Mouse (Mus musculus): ENCODE measurements around the gene Scfd1. TPM values are rescaled to one million over a fixed set of nuclear protein-coding genes. Genes with fewer than 3 reads are reported as not detected.

Gene Scfd1
- total and polyA plus RNA-seq, 2 experiments from 2014 or later = 59.6 to 67.5 TPM

DNA sequence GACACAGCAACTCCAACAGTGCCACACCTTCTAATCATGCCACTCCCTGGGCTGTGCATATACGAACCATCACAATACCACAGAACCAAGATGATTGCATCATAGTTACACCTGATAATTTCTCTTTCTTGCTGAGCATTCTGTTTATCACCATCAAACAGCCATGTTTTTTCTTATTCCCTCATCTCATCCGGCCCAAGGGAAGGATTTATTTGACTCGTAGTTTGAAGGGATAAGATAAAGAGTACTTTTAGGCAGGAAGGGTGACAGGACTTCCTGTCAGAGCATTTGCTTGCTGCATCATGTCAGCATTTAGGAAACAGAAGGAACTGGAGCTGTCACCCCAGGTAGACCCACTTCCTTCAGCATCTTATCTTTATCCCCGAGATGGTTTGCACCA lies 34.1 kb downstream of the Scfd1 start:
- Histone ChIP-seq H3K4me2 (ENCODE audit: low read depth) (no peak overlapping the region), H3K9me3 (ENCODE audit: low read length) (no peaks in the 10 kb centered on the region), H3K4me3 (ENCODE audit: low read depth, low read length) (no peak overlapping the region), H3K9ac (no peak overlapping the region), H3K27ac (ENCODE audit: low read depth, low read length) (no peak overlapping the region), H3K36me3 (ENCODE audit: insufficient read depth) (peaks cover 21% of the 10 kb centered on the region), H3K4me1 (ENCODE audit: insufficient read depth) (no peaks in the 10 kb centered on the region), H3K27me3 (ENCODE audit: insufficient read depth, low read length) (no peaks in the 10 kb centered on the region)
- DNase-seq (no peak), ATAC-seq (no peak)
- 93% methylated on average over 4 of the region's 4 CpGs for WGBS
- TF ChIP-seq CTCF (IDR thresholded peaks at IDR 0.05; ENCODE audit: low read depth) = no peak

DNA sequence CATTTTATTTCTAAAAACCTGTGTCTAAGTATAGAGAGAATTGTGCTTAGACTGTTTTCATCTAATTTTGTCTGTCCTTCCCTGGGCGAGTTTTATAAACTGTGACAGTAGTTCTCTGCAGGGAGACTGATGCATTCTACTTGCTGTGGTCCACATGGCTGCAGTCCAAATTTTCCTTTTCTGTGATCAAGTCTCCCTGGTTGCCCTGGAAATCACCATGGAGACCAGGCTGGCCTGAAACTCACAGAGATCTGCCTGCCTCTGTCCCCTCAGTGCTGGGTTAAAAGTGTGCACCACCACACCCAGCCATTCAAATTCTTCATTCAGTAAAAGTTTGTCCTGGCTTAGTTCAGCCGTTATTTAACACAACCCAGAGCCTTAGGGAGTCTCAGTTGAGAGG lies 60.2 kb downstream of the Scfd1 start:
- no peak overlapping the region for H3K9ac ChIP-seq
- no peak overlapping the region for H3K4me2 ChIP-seq (ENCODE audit: low read depth)
- no peaks in the 10 kb centered on the region for H3K4me1 ChIP-seq (ENCODE audit: insufficient read depth)
- no peaks in the 10 kb centered on the region for H3K9me3 ChIP-seq (ENCODE audit: low read length)
- no peak overlapping the region for H3K27ac ChIP-seq (ENCODE audit: low read depth, low read length)
- ATAC-seq = no peak
- H3K27me3 ChIP-seq (ENCODE audit: insufficient read depth, low read length) = no peaks in the 10 kb centered on the region
- no peak for DNase-seq
- no peak for TF ChIP-seq CTCF (IDR thresholded peaks at IDR 0.05; ENCODE audit: low read depth)
- H3K36me3 ChIP-seq (ENCODE audit: insufficient read depth) = peaks cover 28% of the 10 kb centered on the region
- no peak overlapping the region for H3K4me3 ChIP-seq (ENCODE audit: low read depth, low read length)
- WGBS = 86% methylated on average over 2 of the region's 2 CpGs

DNA sequence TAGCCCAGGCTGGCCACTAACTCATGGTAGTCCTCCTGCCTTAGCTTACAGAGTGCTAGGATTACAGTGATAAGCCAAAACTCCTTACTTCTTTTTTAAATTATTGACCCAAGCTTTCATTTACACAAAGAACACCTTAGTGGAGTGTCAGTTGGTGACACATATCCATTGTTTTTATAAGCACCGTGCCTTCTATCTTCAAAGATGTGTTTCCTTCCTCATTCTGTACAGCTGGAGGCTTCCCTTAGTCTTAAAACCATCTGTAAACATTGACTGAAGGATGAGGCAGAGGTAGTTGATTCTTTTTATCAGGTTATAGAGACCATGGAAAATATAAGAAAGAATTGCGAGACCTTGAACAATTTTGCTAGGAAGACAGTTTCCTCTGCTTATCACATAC lies 61.0 kb downstream of the Scfd1 start:
- no peaks in the 10 kb centered on the region for H3K4me1 ChIP-seq (ENCODE audit: insufficient read depth)
- no peak overlapping the region for H3K4me3 ChIP-seq (ENCODE audit: low read depth, low read length)
- TF ChIP-seq CTCF (IDR thresholded peaks at IDR 0.05; ENCODE audit: low read depth) = no peak
- DNase-seq (no peak), ATAC-seq (no peak)
- H3K4me2 ChIP-seq (ENCODE audit: low read depth) = no peak overlapping the region
- 93% methylated on average over 2 of the region's 2 CpGs for WGBS
- H3K9me3 ChIP-seq (ENCODE audit: low read length) = no peaks in the 10 kb centered on the region
- no peak overlapping the region for H3K27ac ChIP-seq (ENCODE audit: low read depth, low read length)
- H3K9ac ChIP-seq = no peak overlapping the region
- no peaks in the 10 kb centered on the region for H3K27me3 ChIP-seq (ENCODE audit: insufficient read depth, low read length)
- peaks cover 25% of the 10 kb centered on the region for H3K36me3 ChIP-seq (ENCODE audit: insufficient read depth)

DNA sequence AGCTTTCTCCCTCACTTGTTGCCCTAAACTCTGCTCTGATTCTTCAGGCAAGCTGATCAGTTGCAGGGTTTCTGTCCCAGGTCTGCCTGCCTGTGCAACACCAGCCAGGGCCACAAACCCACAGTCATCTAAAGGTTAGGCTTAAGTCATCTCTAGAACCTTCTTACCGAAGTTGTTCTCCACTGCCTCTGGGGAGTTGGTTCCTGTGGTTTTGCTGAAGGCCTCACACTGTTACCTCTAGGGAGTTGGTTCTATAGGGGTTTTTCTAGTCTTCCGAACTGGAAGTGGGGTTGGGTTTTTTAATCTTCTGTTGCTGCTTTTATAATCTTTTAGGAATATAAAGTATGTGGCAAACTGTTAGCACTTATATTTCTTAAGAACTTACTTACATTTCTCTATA lies 72.0 kb downstream of the Scfd1 start:
- Histone ChIP-seq H3K9ac (no peak overlapping the region), H3K9me3 (ENCODE audit: low read length) (no peaks in the 10 kb centered on the region), H3K27ac (ENCODE audit: low read depth, low read length) (no peak overlapping the region), H3K4me3 (ENCODE audit: low read depth, low read length) (no peak overlapping the region), H3K4me1 (ENCODE audit: insufficient read depth) (no peaks in the 10 kb centered on the region), H3K36me3 (ENCODE audit: insufficient read depth) (peaks cover 39% of the 10 kb centered on the region), H3K27me3 (ENCODE audit: insufficient read depth, low read length) (no peaks in the 10 kb centered on the region), H3K4me2 (ENCODE audit: low read depth) (no peak overlapping the region)
- WGBS = 92% methylated on average over 2 of the region's 2 CpGs
- TF ChIP-seq CTCF (IDR thresholded peaks at IDR 0.05; ENCODE audit: low read depth) = no peak
- DNase-seq = no peak
- no peak for ATAC-seq

DNA sequence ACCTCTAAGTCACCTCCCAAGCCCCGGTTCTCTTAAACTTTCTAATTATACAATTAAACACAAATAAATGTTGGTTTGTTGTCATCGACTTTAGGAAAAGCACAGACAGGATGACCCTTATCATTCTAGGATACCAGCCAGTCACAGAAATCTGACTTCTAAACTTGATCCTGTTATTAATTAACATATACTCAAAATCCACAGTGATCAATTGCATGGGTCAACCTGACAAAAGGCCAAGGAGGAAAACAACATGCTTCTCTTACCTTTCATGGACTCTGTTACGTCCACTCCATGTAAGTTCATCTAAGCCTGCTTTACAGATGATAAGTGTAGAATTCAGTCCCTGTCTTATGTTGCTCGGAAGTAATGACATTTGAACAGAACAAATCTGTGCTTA lies 93.6 kb downstream of the Scfd1 start:
- no peak for DNase-seq
- H3K4me2 ChIP-seq (ENCODE audit: low read depth) = no peak overlapping the region
- WGBS = 89% methylated on average over 4 of the region's 4 CpGs

DNA sequence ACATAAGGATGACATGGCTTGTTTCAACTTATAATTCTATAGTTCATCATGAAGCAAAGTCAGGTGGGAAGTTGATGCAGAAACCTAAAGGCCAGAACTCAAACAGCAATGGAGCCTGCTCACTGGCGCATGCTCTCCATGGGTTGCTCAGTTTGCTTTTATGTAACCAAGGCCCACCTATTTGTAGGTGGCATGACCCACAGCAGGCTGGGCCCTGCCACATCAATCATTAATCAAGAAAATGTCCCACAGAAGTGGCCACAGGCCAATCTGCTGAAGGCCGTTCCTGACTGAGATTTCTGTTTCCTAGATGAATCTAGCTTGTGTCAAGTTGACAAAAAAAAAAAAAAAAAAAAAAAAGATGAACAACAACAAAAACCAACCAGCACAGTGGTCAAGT lies 103.9 kb downstream of the Scfd1 start:
- Histone ChIP-seq H3K4me2 (ENCODE audit: low read depth) (no peak overlapping the region), H3K4me1 (ENCODE audit: insufficient read depth) (no peaks in the 10 kb centered on the region), H3K9ac (no peak overlapping the region), H3K27me3 (ENCODE audit: insufficient read depth, low read length) (no peaks in the 10 kb centered on the region), H3K27ac (ENCODE audit: low read depth, low read length) (no peak overlapping the region), H3K4me3 (ENCODE audit: low read depth, low read length) (no peak overlapping the region), H3K9me3 (ENCODE audit: low read length) (no peaks in the 10 kb centered on the region), H3K36me3 (ENCODE audit: insufficient read depth) (no peaks in the 10 kb centered on the region)
- ATAC-seq (no peak), DNase-seq (no peak)
- TF ChIP-seq CTCF (IDR thresholded peaks at IDR 0.05; ENCODE audit: low read depth) = no peak
- 93% methylated on average over 2 of the region's 2 CpGs for WGBS

More for the DNA sequence above, 93.6 kb downstream of the Scfd1 start:
- Histone ChIP-seq H3K9me3 (ENCODE audit: low read length) (no peaks in the 10 kb centered on the region), H3K4me3 (ENCODE audit: low read depth, low read length) (no peak overlapping the region), H3K36me3 (ENCODE audit: insufficient read depth) (no peaks in the 10 kb centered on the region), H3K4me1 (ENCODE audit: insufficient read depth) (no peaks in the 10 kb centered on the region), H3K27me3 (ENCODE audit: insufficient read depth, low read length) (no peaks in the 10 kb centered on the region), H3K27ac (ENCODE audit: low read depth, low read length) (no peak overlapping the region), H3K9ac (no peak overlapping the region)
- no peak for ATAC-seq
- no peak for TF ChIP-seq CTCF (IDR thresholded peaks at IDR 0.05; ENCODE audit: low read depth)

DNA sequence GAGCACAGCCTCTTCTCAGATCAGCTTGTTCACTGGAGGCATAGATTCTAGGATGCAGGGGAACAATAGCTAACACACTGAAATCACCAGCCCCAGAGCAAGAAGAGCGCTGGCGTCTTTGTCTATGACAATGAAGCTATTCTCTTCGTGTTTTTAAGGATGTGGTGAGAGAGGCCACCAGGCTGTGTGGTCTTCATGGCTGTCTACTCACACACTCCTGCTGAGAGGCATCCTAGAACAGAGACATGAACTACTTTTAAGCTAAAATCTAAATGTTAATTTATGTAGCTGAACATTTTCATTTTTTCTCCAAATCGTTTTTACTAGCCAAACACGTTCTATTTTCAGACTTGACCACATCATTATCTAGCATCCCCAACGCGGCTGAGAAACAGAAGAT lies 114.7 kb downstream of the Scfd1 start:
- DNase-seq (no peak), ATAC-seq (no peak)
- H3K27ac ChIP-seq (ENCODE audit: low read depth, low read length) = no peak overlapping the region
- no peak overlapping the region for H3K4me3 ChIP-seq (ENCODE audit: low read depth, low read length)
- H3K4me2 ChIP-seq (ENCODE audit: low read depth) = no peak overlapping the region
- no peak for TF ChIP-seq CTCF (IDR thresholded peaks at IDR 0.05; ENCODE audit: low read depth)
- H3K4me1 ChIP-seq (ENCODE audit: insufficient read depth) = no peaks in the 10 kb centered on the region
- no peaks in the 10 kb centered on the region for H3K9me3 ChIP-seq (ENCODE audit: low read length)
- WGBS = 81% methylated on average over 7 of the region's 7 CpGs
- H3K9ac ChIP-seq = no peak overlapping the region
- no peaks in the 10 kb centered on the region for H3K27me3 ChIP-seq (ENCODE audit: insufficient read depth, low read length)
- no peaks in the 10 kb centered on the region for H3K36me3 ChIP-seq (ENCODE audit: insufficient read depth)

DNA sequence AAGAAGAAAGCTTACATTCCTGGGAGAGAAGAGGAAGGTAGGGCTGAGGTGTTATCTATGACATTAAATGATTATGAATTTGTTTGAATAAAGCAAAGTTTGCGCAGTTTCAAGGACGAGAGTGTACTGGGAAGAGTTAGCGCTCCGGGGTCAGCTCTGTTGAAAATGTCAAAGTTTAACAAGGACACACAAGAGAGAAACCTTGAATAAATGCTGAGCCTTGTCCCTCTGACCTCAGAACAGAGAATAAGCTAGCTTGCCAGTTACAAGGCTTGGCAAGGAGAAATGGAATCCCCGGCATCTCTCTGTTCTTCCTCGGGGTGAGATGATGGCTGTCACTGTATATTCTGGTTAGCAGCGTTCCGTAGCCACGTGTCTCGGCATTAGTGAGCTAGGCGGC lies 116.2 kb downstream of the Scfd1 start:
- no peak for ATAC-seq
- WGBS = 91% methylated on average over 11 of the region's 11 CpGs

More for the DNA sequence above, 116.2 kb downstream of the Scfd1 start:
- no peaks in the 10 kb centered on the region for H3K4me1 ChIP-seq (ENCODE audit: insufficient read depth)
- H3K4me3 ChIP-seq (ENCODE audit: low read depth, low read length) = no peak overlapping the region
- no peak for TF ChIP-seq CTCF (IDR thresholded peaks at IDR 0.05; ENCODE audit: low read depth)
- no peaks in the 10 kb centered on the region for H3K9me3 ChIP-seq (ENCODE audit: low read length)
- no peak for DNase-seq
- H3K9ac ChIP-seq = no peak overlapping the region
- H3K4me2 ChIP-seq (ENCODE audit: low read depth) = no peak overlapping the region
- H3K27me3 ChIP-seq (ENCODE audit: insufficient read depth, low read length) = no peaks in the 10 kb centered on the region
- H3K27ac ChIP-seq (ENCODE audit: low read depth, low read length) = no peak overlapping the region
- no peaks in the 10 kb centered on the region for H3K36me3 ChIP-seq (ENCODE audit: insufficient read depth)
